Mouse (Mus musculus): ENCODE measurements around the gene Orc6. TPM values are rescaled to one million over a fixed set of nuclear protein-coding genes. Genes with fewer than 3 reads are reported as not detected.

Gene Orc6
- 68.3 and 78.3 TPM in 2 replicates for polyA plus RNA-seq (2015; fragmentation: Nextera tagmentation; extraction: Ambion mirVana)

DNA sequence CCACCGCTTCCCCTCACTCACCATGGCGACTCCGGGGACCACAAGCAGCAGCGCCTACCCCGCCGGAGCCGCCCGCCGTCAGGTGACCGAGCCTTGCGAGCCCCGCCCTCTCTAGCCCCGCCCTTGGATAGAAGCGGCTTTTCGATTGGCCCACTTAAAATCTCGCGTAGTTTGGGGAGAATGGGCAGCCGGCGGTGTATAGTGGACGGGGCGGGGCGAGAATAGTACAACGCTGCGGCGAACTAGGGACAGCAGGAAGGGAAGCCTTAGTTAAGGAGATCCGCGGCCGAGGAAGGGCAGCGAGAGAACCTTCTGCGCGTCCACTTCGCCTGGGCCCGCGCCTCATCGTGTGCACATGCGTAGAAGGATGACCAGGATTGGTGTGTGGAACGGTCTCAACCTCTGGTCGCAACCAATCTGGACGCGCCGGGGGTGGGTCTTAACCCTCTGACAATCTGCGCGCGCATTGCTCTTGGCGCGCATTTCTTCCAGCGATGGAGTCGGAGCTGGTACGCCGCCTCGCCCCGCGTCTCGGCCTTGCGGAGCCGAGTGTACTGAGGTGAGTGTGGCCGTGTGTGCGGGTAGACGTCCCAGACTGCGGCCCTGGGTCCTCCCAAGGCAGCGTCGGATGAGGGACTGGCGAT is at the start of gene Orc6, which contains the start of gene Vps35:
Gene Orc6, plus strand, starts transcription at position 199 of the 644 bp plus-strand sequence.
Gene Vps35, minus strand, starts transcription at position 369 of the 644 bp plus-strand sequence.
- no peaks in the 10 kb centered on the region for H3K27me3 ChIP-seq (ENCODE audit: control insufficient read depth, insufficient read depth, low read depth, low read length)
- peaks cover 21% of the 10 kb centered on the region for H3K4me1 ChIP-seq (ENCODE audit: control insufficient read depth, low read depth, low read length)
- H3K9ac ChIP-seq (ENCODE audit: low read depth, low read length) = peak within 1 kb of the TSS; percentile 96
- H3K36me3 ChIP-seq (ENCODE audit: control insufficient read depth, insufficient read depth) = peaks cover 19% of the 10 kb centered on the region
- under 1% methylated on average over 62 of the region's 63 CpGs for WGBS (ENCODE audit: insufficient replicate concordance)
- peak within 1 kb of the TSS; percentile 86 for H3K4me2 ChIP-seq (ENCODE audit: low read depth, low read length)
- H3K27ac ChIP-seq (ENCODE audit: low read length) = peak within 1 kb of the TSS; percentile 95
- H3K4me3 ChIP-seq (ENCODE audit: low read depth, low read length) = peak within 1 kb of the TSS; percentile 100
- ATAC-seq (ENCODE audit: low read depth) = peak; percentile 97
- no peaks in the 10 kb centered on the region for H3K9me3 ChIP-seq (replicated peaks; ENCODE audit: control insufficient read depth, low read length)

DNA sequence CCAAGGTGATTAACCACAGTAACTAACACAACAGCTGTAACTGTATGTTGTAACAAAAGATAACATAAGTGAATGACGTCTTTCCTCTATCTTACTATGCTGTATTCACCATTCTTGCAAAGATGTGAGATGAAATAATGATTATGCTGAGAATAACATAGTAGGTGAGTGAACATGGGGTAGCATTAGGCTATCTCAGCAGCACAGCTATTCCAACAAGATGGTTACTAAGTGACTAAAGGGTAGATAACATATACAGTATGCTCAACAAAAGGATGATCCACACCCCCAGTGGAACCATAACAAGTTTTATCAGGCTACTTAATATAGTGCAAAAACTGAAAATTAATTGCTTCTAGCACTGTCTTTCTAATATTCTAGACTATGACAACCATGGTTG is 12.6 kb upstream of the Orc6 start:
- H3K9ac ChIP-seq (ENCODE audit: low read depth, low read length) = no peak overlapping the region
- no peak overlapping the region for H3K27ac ChIP-seq (ENCODE audit: low read length)
- no peaks in the 10 kb centered on the region for H3K9me3 ChIP-seq (replicated peaks; ENCODE audit: control insufficient read depth, low read length)
- no peak overlapping the region for H3K4me3 ChIP-seq (ENCODE audit: low read depth, low read length)
- H3K4me1 ChIP-seq (ENCODE audit: control insufficient read depth, low read depth, low read length) = no peaks in the 10 kb centered on the region; the same call in 1 of the 2 replicates
- ATAC-seq (ENCODE audit: low read depth) = 0 out of 2 replicates have a peak, but pooled peaks have one; percentile 32
- H3K36me3 ChIP-seq (ENCODE audit: control insufficient read depth, insufficient read depth) = peaks cover 48% of the 10 kb centered on the region
- WGBS (ENCODE audit: insufficient replicate concordance) = 31% methylated on average over 1 of the region's 1 CpGs
- H3K4me2 ChIP-seq (ENCODE audit: low read depth, low read length) = no peak overlapping the region
- H3K27me3 ChIP-seq (ENCODE audit: control insufficient read depth, insufficient read depth, low read depth, low read length) = no peaks in the 10 kb centered on the region

DNA sequence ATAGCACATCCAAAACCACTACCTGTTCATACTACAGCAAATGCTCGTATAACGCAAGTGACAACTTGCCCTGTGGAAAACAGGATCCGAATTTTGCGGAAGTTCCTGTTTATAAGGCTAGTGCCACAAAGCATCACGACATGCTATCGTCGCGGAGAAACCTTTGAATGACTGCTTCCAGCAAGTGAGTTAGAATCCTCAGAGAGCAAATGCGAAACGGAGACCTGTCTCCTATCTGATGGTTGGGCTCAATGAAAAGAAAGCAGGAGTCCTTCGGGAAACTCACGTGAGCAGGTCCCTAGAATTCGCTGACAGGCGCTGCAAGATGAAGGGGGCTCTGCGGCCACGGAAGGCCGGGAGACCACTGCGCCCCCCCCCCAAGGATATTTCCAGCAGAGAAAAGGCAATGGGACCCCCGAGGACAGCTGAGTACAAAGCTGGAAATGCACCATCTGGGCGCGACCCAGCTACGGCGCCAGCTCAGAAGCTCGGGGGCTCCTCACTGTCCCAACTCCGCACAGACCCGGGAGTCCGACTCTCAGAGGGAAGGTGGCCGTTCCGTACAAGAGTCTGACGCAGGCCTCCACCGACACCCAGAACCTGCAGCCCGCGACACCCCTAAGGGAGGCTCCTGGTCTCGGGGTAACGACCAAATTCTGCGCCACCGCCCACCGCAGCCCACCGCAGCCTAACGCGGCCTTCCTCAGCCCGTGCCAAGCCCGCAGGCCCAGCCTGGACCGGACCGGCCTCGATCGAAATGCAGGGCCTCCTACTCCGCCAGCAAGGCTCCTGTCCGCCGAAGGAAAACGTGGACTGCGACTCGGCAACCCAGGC is 615 bp upstream of the Orc6 start:
- ATAC-seq (ENCODE audit: low read depth) = peak; percentile 19
- Histone ChIP-seq H3K27me3 (ENCODE audit: control insufficient read depth, insufficient read depth, low read depth, low read length) (no peaks in the 10 kb centered on the region), H3K9me3 (replicated peaks; ENCODE audit: control insufficient read depth, low read length) (no peaks in the 10 kb centered on the region), H3K9ac (ENCODE audit: low read depth, low read length) (peak overlapping the region; percentile 96), H3K4me1 (ENCODE audit: control insufficient read depth, low read depth, low read length) (peaks cover 21% of the 10 kb centered on the region), H3K36me3 (ENCODE audit: control insufficient read depth, insufficient read depth) (peaks cover 18% of the 10 kb centered on the region), H3K4me3 (ENCODE audit: low read depth, low read length) (peak overlapping the region; percentile 100), H3K4me2 (ENCODE audit: low read depth, low read length) (peak overlapping the region; percentile 86), H3K27ac (ENCODE audit: low read length) (peak overlapping the region; percentile 95)
- WGBS (ENCODE audit: insufficient replicate concordance) = under 1% methylated on average over 53 of the region's 53 CpGs

- Histone ChIP-seq H3K4me3 (ENCODE audit: low read depth, low read length) (no peak overlapping the region), H3K9ac (ENCODE audit: low read depth, low read length) (no peak overlapping the region), H3K27ac (ENCODE audit: low read length) (no peak overlapping the region), H3K4me2 (ENCODE audit: low read depth, low read length) (peak overlapping the region; percentile 25), H3K27me3 (ENCODE audit: control insufficient read depth, insufficient read depth, low read depth, low read length) (no peaks in the 10 kb centered on the region), H3K9me3 (replicated peaks; ENCODE audit: control insufficient read depth, low read length) (no peaks in the 10 kb centered on the region), H3K36me3 (ENCODE audit: control insufficient read depth, insufficient read depth) (peaks cover 39% of the 10 kb centered on the region), H3K4me1 (ENCODE audit: control insufficient read depth, low read depth, low read length) (peaks cover 21% of the 10 kb centered on the region)
- ATAC-seq (ENCODE audit: low read depth) = no peak
- WGBS (ENCODE audit: insufficient replicate concordance) = 63% methylated on average over 1 of the region's 1 CpGs
Observed at GRCm38 (mm10) chr8:85301941-85302340, 2.5 kb downstream of the Orc6 start.

DNA sequence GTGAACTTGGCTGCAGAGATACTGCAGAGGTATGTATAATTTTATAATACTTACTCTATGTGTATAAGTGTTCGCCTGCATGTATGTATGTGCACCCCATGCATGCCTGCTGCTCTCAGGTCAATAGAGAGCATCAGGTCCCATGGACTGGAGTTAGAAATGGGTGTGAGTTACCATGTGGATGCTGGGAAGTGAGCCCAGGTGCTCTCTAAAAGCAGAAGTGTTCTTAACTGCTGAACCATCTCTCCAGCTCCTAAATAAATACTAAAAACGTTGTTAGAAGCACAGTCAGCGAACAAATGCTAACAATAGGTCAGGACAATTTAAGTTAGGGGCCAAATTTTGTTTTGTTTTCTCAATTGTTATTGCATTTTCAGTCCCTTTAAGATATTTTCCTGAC is 3.5 kb downstream of the Orc6 start:
- Histone ChIP-seq H3K9me3 (replicated peaks; ENCODE audit: control insufficient read depth, low read length) (no peaks in the 10 kb centered on the region), H3K36me3 (ENCODE audit: control insufficient read depth, insufficient read depth) (peaks cover 47% of the 10 kb centered on the region), H3K4me3 (ENCODE audit: low read depth, low read length) (no peak overlapping the region), H3K27ac (ENCODE audit: low read length) (no peak overlapping the region), H3K4me2 (ENCODE audit: low read depth, low read length) (no peak overlapping the region), H3K9ac (ENCODE audit: low read depth, low read length) (no peak overlapping the region), H3K4me1 (ENCODE audit: control insufficient read depth, low read depth, low read length) (peaks cover 16% of the 10 kb centered on the region), H3K27me3 (ENCODE audit: control insufficient read depth, insufficient read depth, low read depth, low read length) (no peaks in the 10 kb centered on the region)
- no peak for ATAC-seq (ENCODE audit: low read depth)
- 66% methylated on average over 3 of the region's 3 CpGs for WGBS (ENCODE audit: insufficient replicate concordance)

DNA sequence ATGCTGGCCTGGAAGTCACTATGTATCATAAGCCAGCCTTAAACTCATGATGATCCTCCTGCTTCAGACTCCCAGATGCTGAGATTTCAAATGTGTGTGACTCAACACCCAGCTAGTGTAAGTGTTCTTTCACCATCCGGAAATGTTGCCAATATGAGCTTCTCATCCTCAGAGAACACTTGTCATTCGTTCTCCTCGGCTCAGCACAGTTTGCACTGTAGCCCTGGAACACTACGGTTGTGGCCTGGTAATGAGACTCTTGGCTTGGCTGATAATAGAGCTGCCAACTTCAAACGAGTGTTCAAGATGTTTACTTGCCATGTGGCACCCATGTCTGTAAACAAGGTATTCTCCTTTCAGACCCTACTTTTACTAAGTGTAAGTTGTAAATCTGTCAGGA is 4.1 kb downstream of the Orc6 start:
- Histone ChIP-seq H3K9ac (ENCODE audit: low read depth, low read length) (no peak overlapping the region), H3K4me1 (ENCODE audit: control insufficient read depth, low read depth, low read length) (peaks cover 16% of the 10 kb centered on the region), H3K36me3 (ENCODE audit: control insufficient read depth, insufficient read depth) (peaks cover 53% of the 10 kb centered on the region), H3K9me3 (replicated peaks; ENCODE audit: control insufficient read depth, low read length) (no peaks in the 10 kb centered on the region), H3K27ac (ENCODE audit: low read length) (no peak overlapping the region), H3K4me2 (ENCODE audit: low read depth, low read length) (no peak overlapping the region), H3K4me3 (ENCODE audit: low read depth, low read length) (no peak overlapping the region), H3K27me3 (ENCODE audit: control insufficient read depth, insufficient read depth, low read depth, low read length) (no peaks in the 10 kb centered on the region)
- ATAC-seq (ENCODE audit: low read depth) = no peak
- WGBS (ENCODE audit: insufficient replicate concordance) = 78% methylated on average over 5 of the region's 5 CpGs

- no peaks in the 10 kb centered on the region for H3K4me1 ChIP-seq (ENCODE audit: control insufficient read depth, low read depth, low read length)
- H3K9ac ChIP-seq (ENCODE audit: low read depth, low read length) = no peak overlapping the region
- ATAC-seq (ENCODE audit: low read depth) = no peak
- no peak overlapping the region for H3K27ac ChIP-seq (ENCODE audit: low read length)
- 85% methylated on average over 2 of the region's 2 CpGs for WGBS (ENCODE audit: insufficient replicate concordance)
- no peaks in the 10 kb centered on the region for H3K27me3 ChIP-seq (ENCODE audit: control insufficient read depth, insufficient read depth, low read depth, low read length)
- no peak overlapping the region for H3K4me3 ChIP-seq (ENCODE audit: low read depth, low read length)
- no peaks in the 10 kb centered on the region for H3K9me3 ChIP-seq (replicated peaks; ENCODE audit: control insufficient read depth, low read length)
- no peak overlapping the region for H3K4me2 ChIP-seq (ENCODE audit: low read depth, low read length)
- H3K36me3 ChIP-seq (ENCODE audit: control insufficient read depth, insufficient read depth) = peaks cover 47% of the 10 kb centered on the region
Observed at GRCm38 (mm10) chr8:85308564-85308963, 9.1 kb downstream of the Orc6 start.

DNA sequence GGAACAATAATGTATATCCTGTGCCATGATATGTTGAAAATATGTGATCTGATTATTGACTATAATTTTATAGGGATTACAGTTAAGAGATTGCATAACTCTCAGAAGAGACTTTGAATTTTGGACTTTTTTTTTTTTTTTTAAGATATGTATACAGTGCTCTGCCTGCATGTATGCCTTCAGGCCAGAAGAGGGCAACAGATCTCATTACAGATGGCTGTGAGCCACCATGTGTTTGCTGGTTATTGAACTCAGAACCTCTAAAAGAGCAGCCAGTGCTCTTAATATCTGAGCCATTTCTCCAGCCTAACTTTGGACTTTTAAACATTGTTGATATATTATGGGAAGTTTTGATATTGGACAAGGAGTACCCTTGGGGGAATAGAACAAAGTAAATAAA is 12.3 kb downstream of the Orc6 start:
- H3K27ac ChIP-seq (ENCODE audit: low read length) = no peak overlapping the region
- ATAC-seq (ENCODE audit: low read depth) = peak; percentile 64; the same call in 1 of the 2 replicates

DNA sequence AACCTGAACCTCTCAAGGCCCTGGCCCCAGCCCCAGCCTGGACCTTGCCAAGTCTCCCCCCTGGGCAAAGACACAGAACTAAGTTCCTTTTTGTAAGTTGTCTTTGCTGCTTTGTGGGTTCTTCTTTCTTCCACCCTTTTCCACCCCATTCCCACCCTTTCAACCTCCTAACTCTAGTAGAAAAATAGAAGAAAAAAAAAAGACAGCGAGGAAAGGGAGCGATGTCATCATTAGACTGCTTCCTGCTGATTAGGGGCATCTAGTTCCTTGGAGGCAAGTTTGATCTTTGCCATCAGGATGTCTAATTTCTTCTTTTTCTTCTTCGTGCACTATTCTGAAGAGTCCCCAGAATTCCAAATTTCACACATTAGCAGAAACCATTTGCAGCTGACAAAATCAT is 13.6 kb downstream of the Orc6 start:
- Histone ChIP-seq H3K27ac (ENCODE audit: low read length) (no peak overlapping the region), H3K4me2 (ENCODE audit: low read depth, low read length) (no peak overlapping the region), H3K4me3 (ENCODE audit: low read depth, low read length) (no peak overlapping the region), H3K9me3 (replicated peaks; ENCODE audit: control insufficient read depth, low read length) (no peaks in the 10 kb centered on the region), H3K4me1 (ENCODE audit: control insufficient read depth, low read depth, low read length) (peaks cover 3% of the 10 kb centered on the region), H3K27me3 (ENCODE audit: control insufficient read depth, insufficient read depth, low read depth, low read length) (no peaks in the 10 kb centered on the region), H3K36me3 (ENCODE audit: control insufficient read depth, insufficient read depth) (peaks cover 11% of the 10 kb centered on the region), H3K9ac (ENCODE audit: low read depth, low read length) (no peak overlapping the region)
- whole genome bisulfite sequencing (ENCODE audit: insufficient replicate concordance) = 33% methylated on average over 3 of the region's 3 CpGs
- no peak for ATAC-seq (ENCODE audit: low read depth)

More for the DNA sequence above, 12.3 kb downstream of the Orc6 start:
- H3K4me1 ChIP-seq (ENCODE audit: control insufficient read depth, low read depth, low read length) = no peaks in the 10 kb centered on the region
- no peak overlapping the region for H3K4me3 ChIP-seq (ENCODE audit: low read depth, low read length)
- H3K4me2 ChIP-seq (ENCODE audit: low read depth, low read length) = no peak overlapping the region
- peaks cover 20% of the 10 kb centered on the region for H3K36me3 ChIP-seq (ENCODE audit: control insufficient read depth, insufficient read depth)
- H3K27me3 ChIP-seq (ENCODE audit: control insufficient read depth, insufficient read depth, low read depth, low read length) = no peaks in the 10 kb centered on the region
- H3K9me3 ChIP-seq (replicated peaks; ENCODE audit: control insufficient read depth, low read length) = no peaks in the 10 kb centered on the region
- no peak overlapping the region for H3K9ac ChIP-seq (ENCODE audit: low read depth, low read length)
